Mouse (Mus musculus): ENCODE data around the gene Aup1.

Aup1 gene

GRCm38 (mm10) chr6:83104158-83104557, 49.8 kb downstream of the Aup1 start:
- DNase-seq (ENCODE audit: low spot score), result no peak

Measured in T-cell, adult 2 months (primary cell).